Mouse (Mus musculus) liver, adult 2 months (tissue): ENCODE data around the gene Pkd2l1. TPM values are rescaled to one million over a fixed set of nuclear protein-coding genes. Genes with fewer than 3 reads are reported as not detected.
"Not testable (repeated sequence)": the region's sequence is repeated elsewhere in the genome, so short reads cannot be mapped to it uniquely, and the experiment has no call there.

Experiments
- DNase-seq: peaks from one replicate; pipeline ENCODE4 v3.0.0-alpha.2; 2011; ENCODE audit warnings: low read depth, low spot score; ENCODE audit errors: extremely low read depth
- H3K27ac ChIP-seq: fragments of 200-500 bp; replicated peaks from 2 replicates; pipeline ENCODE4 v1.5.1; 2012; ENCODE audit warnings: low read depth, mild to moderate bottlenecking, control low read depth, inconsistent platforms, low read length; ENCODE audit not compliant: insufficient read depth
- H3K27me3 ChIP-seq: fragments of 200-500 bp; 2 replicates; pipeline ENCODE4 v1.6.1; 2012; ENCODE audit warnings: mild to moderate bottlenecking, moderate library complexity, low read length, inconsistent platforms; ENCODE audit not compliant: control insufficient read depth, insufficient read depth
- H3K36me3 ChIP-seq: fragments of 200-500 bp; 2 replicates; pipeline ENCODE4 v1.6.1; 2012; ENCODE audit warnings: low read length, inconsistent platforms; ENCODE audit not compliant: control insufficient read depth, insufficient read depth
- H3K4me1 ChIP-seq: fragments of 200-500 bp; 2 replicates; pipeline ENCODE4 v1.6.1; 2011; ENCODE audit warnings: low read length; ENCODE audit not compliant: control insufficient read depth, insufficient read depth
- H3K4me3 ChIP-seq: fragments of 200-500 bp; 2 replicates; pipeline ENCODE4 v1.5.1; 2011; ENCODE audit warnings: low read depth, mild to moderate bottlenecking, control low read depth, low read length, moderate library complexity; ENCODE audit not compliant: insufficient read depth
- H3K79me2 ChIP-seq: fragments of 200-500 bp; 2 replicates; pipeline ENCODE4 v1.6.1; 2012; ENCODE audit warnings: inconsistent platforms, mild to moderate bottlenecking, low read length, moderate library complexity; ENCODE audit not compliant: control insufficient read depth, insufficient read depth
- H3K9ac ChIP-seq: fragments of 200-500 bp; 2 replicates; pipeline ENCODE4 v1.6.1; 2012; ENCODE audit warnings: low read depth, mild to moderate bottlenecking, control low read depth, inconsistent platforms, low read length
- CTCF ChIP-seq: fragments of 200-500 bp; IDR thresholded peaks from 2 replicates; pipeline ENCODE4 v1.5.1; 2011; ENCODE audit warnings: low read depth, low read length, control low read depth
- POLR2A ChIP-seq: fragments of 200-500 bp; IDR thresholded peaks from 2 replicates; pipeline ENCODE4 v1.6.1; 2011; ENCODE audit warnings: low read length, control low read depth; ENCODE audit not compliant: insufficient read depth; ENCODE audit errors: extremely low read depth
- WGBS: fragments of 180-500 bp; shearing (Covaris S2); methylation state at CpG from one replicate; pipeline ENCODE4 v1.1.7; 2018; 5-methylcytosine and 5-hydroxymethylcytosine counted together
- polyA plus RNA-seq: library from polyadenylated mRNA; depleted of rRNA; stranded (reverse); fragments of >200 nt; gene quantifications from 2 replicates; pipeline ENCODE4 v1.2.3, GENCODE M21; 2012
- total RNA-seq: library from RNA; depleted of rRNA; stranded (reverse); fragments of >200 nt; gene quantifications from 2 replicates; pipeline ENCODE4 v1.2.3, GENCODE M21; 2014

The Pkd2l1 gene
- total and polyA plus RNA-seq, 2 experiments: not detected

DNA sequence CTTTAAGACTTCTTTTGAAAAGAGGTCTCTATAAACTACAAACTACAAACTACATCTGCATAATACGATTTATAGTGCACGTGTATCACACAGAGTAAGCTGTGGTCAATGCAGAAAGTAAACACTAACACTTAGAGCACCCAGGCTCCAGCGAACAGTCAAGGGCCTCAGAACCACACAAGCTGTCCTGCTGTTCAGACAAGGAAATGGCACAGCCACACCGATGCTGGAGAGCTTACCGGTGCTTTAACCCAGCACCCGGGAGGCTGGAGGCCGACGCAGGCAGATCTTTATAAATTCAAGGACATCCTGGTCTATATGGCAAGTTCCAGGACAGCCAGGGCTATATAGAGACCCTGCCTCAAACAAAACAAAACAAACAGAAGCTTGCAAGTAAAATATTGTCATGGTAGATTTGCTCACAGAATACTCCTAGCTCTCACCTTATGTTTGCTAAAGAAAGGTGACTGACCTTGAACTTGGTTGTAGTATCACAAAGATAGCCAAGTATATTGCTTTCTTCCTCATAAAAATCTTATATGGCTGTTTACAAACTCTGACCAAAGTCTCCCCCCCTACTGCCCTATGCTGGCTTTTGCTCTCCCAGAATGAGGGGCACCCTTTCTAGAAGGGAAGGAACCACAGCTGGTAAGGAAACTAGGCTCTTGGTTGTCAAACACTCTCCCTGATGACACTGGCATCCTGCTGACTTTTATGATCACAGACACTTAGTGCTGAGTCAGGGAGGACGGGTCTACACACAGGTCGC lies 64.3 kb downstream of the Pkd2l1 start:
- TF ChIP-seq POLR2A (no peak), CTCF (no peak)
- Histone ChIP-seq H3K27me3 (no peaks in the 10 kb centered on the region), H3K27ac (peak overlapping the region; percentile 76), H3K36me3 (peaks cover 49% of the 10 kb centered on the region), H3K4me1 (peaks cover 9% of the 10 kb centered on the region), H3K9ac (peak overlapping the region; percentile 5), H3K4me3 (no peak overlapping the region), H3K79me2 (peaks cover 3% of the 10 kb centered on the region; the same call in 1 of the 2 replicates)
- WGBS: 39% methylated on average over 10 of the region's 10 CpGs
- DNase-seq: no peak

DNA sequence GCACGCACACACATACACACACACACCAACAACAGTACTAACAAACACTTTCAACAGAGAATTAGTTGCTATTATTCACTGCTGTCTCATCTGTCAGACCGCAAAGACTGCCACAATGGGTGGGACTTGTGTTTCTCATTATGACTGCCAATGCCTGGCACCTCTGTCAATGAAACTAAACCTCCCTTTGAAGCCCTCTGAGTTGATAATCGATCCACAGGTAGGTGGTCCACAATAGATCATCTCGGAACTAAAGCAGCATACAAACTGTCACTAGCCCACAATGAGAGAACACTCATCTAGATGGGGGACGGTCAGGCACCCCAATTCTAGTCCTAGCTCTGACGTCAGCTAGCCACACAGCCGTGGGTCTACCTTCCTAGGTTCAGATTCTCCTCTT lies 71.1 kb downstream of the Pkd2l1 start:
- Histone ChIP-seq H3K4me3 (no peak overlapping the region), H3K9ac (no peak overlapping the region), H3K79me2 (peaks cover 5% of the 10 kb centered on the region; the same call in 1 of the 2 replicates), H3K27ac (no peak overlapping the region), H3K27me3 (no peaks in the 10 kb centered on the region), H3K36me3 (peaks cover 48% of the 10 kb centered on the region), H3K4me1 (peaks cover 7% of the 10 kb centered on the region)
- 94% methylated on average over 7 of the region's 7 CpGs for WGBS
- no peak for TF ChIP-seq CTCF
- TF ChIP-seq POLR2A: no peak
- DNase-seq: no peak

DNA sequence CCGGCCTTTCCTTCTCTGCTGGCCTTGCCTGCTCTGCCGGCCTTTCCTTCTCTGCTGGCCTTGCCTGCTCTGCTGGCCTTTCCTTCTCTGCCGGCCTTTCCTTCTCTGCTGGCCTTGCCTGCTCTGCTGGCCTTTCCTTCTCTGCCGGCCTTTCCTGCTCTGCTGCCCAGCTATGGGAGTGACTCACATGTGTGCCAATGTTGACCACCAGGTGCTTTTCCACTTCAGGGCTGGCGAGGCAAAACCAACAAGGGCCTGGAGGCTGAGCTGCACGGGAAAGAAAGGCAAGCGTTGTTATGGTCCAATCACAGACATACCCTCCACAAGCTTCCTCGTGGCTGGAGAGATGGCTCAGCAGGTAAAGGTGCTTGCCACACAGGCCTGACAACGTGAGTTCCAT lies 71.6 kb downstream of the Pkd2l1 start:
- H3K4me3 ChIP-seq, H3K27me3 ChIP-seq, H3K27ac ChIP-seq, H3K4me1 ChIP-seq, DNase-seq, H3K9ac ChIP-seq, H3K79me2 ChIP-seq: not testable (repeated sequence)
- 94% methylated on average over 9 of the region's 9 CpGs for WGBS
- H3K36me3 ChIP-seq: peaks cover 48% of the 10 kb centered on the region

DNA sequence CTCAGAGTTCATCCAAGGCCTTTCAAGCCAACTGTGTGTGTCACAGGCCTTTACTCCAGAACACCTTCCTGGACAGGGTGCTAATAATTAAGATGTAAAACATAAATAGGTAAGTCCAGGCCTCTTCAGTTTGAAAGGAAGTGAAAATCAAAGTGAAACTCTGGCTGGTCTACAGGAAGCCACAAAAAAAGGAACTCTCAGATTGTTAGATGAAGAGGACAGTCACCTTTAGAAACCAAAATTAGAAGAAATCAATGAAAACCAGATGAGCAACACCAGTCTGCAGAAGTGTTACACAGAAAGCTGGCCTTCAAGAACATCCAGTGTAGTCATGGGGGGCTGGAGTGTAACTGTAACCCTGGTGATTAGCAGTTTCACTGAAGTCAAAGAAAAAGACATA lies 74.4 kb downstream of the Pkd2l1 start:
- Histone ChIP-seq H3K9ac (no peak overlapping the region), H3K36me3 (peaks cover 40% of the 10 kb centered on the region), H3K27me3 (no peaks in the 10 kb centered on the region), H3K4me3 (no peak overlapping the region), H3K27ac (no peak overlapping the region), H3K79me2 (peaks cover 3% of the 10 kb centered on the region; the same call in 1 of the 2 replicates), H3K4me1 (peaks cover 7% of the 10 kb centered on the region)
- DNase-seq: no peak
- TF ChIP-seq CTCF (no peak), POLR2A (no peak)

DNA sequence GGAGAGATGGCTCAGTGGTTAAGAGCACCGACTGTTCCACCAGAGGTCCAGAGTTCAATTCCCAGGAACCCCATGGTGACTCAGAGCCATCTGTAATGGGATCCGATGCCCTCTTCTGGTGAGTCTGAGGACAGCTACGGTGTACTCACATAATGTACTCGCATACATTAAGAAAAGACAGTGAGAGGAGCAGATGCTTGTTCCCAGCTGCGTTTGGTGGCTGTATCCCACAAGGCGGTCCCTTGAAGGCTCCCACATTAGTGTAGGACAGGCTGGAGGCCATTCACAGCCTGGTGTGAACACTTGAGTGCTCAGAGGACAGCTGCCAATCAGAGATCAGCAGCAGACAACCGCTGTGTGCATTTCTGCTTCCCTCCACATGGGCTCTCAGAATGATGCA lies 80.5 kb downstream of the Pkd2l1 start:
- Histone ChIP-seq H3K27me3 (no peaks in the 10 kb centered on the region), H3K36me3 (peaks cover 20% of the 10 kb centered on the region), H3K4me1 (peaks cover 24% of the 10 kb centered on the region), H3K4me3 (no peak overlapping the region), H3K27ac (no peak overlapping the region), H3K9ac (no peak overlapping the region), H3K79me2 (peaks cover 5% of the 10 kb centered on the region; the same call in 1 of the 2 replicates)
- TF ChIP-seq CTCF: peak; percentile 41
- no peak for TF ChIP-seq POLR2A
- 62% methylated on average over 7 of the region's 7 CpGs for WGBS
- DNase-seq: peak; percentile 62

DNA sequence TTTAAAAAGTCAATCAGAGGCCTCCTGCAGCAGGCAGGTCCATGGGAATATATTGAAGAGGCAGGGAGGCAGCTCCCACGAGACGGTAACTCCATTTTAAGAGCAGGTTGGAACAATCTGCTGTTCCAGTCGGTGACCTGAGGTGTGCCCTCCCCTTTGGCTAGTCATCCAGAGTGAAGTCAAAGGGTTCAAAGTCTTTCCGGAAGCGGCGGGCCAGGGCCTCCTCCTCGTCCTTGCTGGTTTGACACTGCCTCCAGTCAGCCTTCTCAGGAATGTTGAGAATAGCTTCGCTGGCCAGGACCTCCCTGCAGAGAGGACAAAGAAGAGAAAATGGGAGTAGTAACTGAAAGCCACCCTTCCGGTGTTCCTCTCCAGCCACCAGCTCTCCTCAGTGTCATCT lies 81.9 kb downstream of the Pkd2l1 start:
- Histone ChIP-seq H3K27ac (peak overlapping the region; percentile 92), H3K79me2 (peaks cover 5% of the 10 kb centered on the region; the same call in 1 of the 2 replicates), H3K27me3 (no peaks in the 10 kb centered on the region), H3K4me3 (no peak overlapping the region), H3K9ac (peak overlapping the region; percentile 58), H3K36me3 (peaks cover 15% of the 10 kb centered on the region), H3K4me1 (peaks cover 29% of the 10 kb centered on the region)
- TF ChIP-seq CTCF: no peak
- peak; percentile 92 for DNase-seq
- WGBS: 24% methylated on average over 9 of the region's 9 CpGs
